Comparison of ENCODE assay signal across 9 mouse cellular contexts in the genomic region with DNA sequence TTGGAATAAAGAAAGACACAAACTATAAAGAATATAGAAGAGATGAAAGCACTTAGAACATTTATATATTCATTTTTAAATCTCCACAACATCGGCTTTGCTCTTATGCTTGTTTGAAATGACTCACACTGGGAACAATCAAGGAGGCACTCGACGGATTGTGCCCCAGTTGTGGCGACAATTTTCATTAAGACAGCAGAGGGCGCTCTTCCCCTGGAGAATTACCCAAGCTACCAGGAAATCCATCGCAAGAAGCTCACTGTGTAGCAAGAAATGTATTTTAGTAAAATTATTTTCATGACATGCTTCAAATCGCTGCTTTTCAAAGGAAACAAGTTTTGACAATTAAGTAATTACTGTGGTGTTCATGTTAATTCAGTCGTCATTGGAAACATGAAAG. TPM values are rescaled to one million over a fixed set of nuclear protein-coding genes. Genes with fewer than 3 reads are reported as not detected.
DNase-seq lines count a peak whose midpoint lies in the region; ATAC-seq and TF ChIP-seq lines count a peak whose summit lies in the region.
"Had no signal": no experiment of that assay in that cellular context is flagged by ENCODE, and none has a peak within 500 bp of the region (broad histone marks: within the 10 kb centered on the region; RNA-seq: fewer than 3 reads in every experiment).

No protein-coding gene starts in this region.

- no peaks in the 10 kb centered on the region for H3K9me3 ChIP-seq in midbrain, embryonic 11.5 days (ENCODE audit: control insufficient read depth, low read length)
- no peaks in the 10 kb centered on the region for H3K9me3 ChIP-seq in midbrain, embryonic 16.5 days (replicated peaks; ENCODE audit: control insufficient read depth, low read length, poor library complexity, severe bottlenecking)

- H3K36me3 ChIP-seq in midbrain, embryonic 11.5 days (ENCODE audit: control insufficient read depth, insufficient read depth, low read length): no peaks in the 10 kb centered on the region
- H3K36me3 ChIP-seq in midbrain, embryonic 16.5 days (ENCODE audit: control insufficient read depth, insufficient read depth, low read length): no peaks in the 10 kb centered on the region

- no peak overlapping the region for H3K27ac ChIP-seq in midbrain, embryonic 11.5 days (ENCODE audit: low read depth, low read length)
- no peak overlapping the region for H3K27ac ChIP-seq in midbrain, embryonic 16.5 days (ENCODE audit: low read length)
- no peak overlapping the region for H3K27ac ChIP-seq in cortical plate, adult 2 months (ENCODE audit: insufficient read depth, low read length)

- ATAC-seq in midbrain, embryonic 11.5 days (ENCODE audit: low FRiP score): no peak
- no peak for ATAC-seq in midbrain, embryonic 16.5 days

- H3K9ac ChIP-seq in midbrain, embryonic 11.5 days (ENCODE audit: low read length): no peak overlapping the region
- H3K9ac ChIP-seq in midbrain, embryonic 16.5 days (ENCODE audit: low read depth, low read length): no peak overlapping the region

- no peaks in the 10 kb centered on the region for H3K4me1 ChIP-seq in midbrain, embryonic 11.5 days (ENCODE audit: control insufficient read depth, insufficient read depth, low read length)
- no peaks in the 10 kb centered on the region for H3K4me1 ChIP-seq in midbrain, embryonic 16.5 days (ENCODE audit: control insufficient read depth, insufficient read depth, low read length)
- no peaks in the 10 kb centered on the region for H3K4me1 ChIP-seq in cortical plate, adult 2 months (ENCODE audit: control insufficient read depth, insufficient read depth, low read length)

- no peak overlapping the region for H3K4me3 ChIP-seq in midbrain, embryonic 11.5 days (ENCODE audit: low read depth, low read length)
- no peak overlapping the region for H3K4me3 ChIP-seq in midbrain, embryonic 16.5 days (ENCODE audit: low read depth, low read length)
- H3K4me3 ChIP-seq in cortical plate, adult 2 months (ENCODE audit: insufficient read depth, low read length): no peak overlapping the region

- peak; percentile 98 for DNase-seq in midbrain, embryonic 11.5 days (ENCODE audit: low spot score, missing footprints)
- DNase-seq in adrenal gland, adult 18-20 months (ENCODE audit: low spot score in 2 of 2): peak; percentile 42 to 60
- peak; percentile 49 for DNase-seq in heart, postnatal 36 days
- DNase-seq in left cerebral cortex, postnatal 25 days (ENCODE audit: low spot score in 2 of 2): peak; percentile 78 to 85
- peak; percentile 4 for DNase-seq in ovary, postnatal 10 days (ENCODE audit: low spot score)
- no peak for DNase-seq in T-cell, adult 2 months (ENCODE audit: low spot score)

- H3K27me3 ChIP-seq in midbrain, embryonic 11.5 days (ENCODE audit: control insufficient read depth, insufficient read depth, low read length): no peaks in the 10 kb centered on the region; the same call in 1 of the 2 replicates
- peaks cover 4% of the 10 kb centered on the region; the same call in 1 of the 2 replicates for H3K27me3 ChIP-seq in midbrain, embryonic 16.5 days (ENCODE audit: control insufficient read depth, insufficient read depth, low read depth, low read length)

- WGBS in midbrain, embryonic 11.5 days: 8% methylated on average over 8 of the region's 8 CpGs
- WGBS in midbrain, embryonic 16.5 days: 5% methylated on average over 8 of the region's 8 CpGs

- H3K4me2 ChIP-seq in midbrain, embryonic 11.5 days: no peak overlapping the region
- no peak overlapping the region for H3K4me2 ChIP-seq in midbrain, embryonic 16.5 days (ENCODE audit: low read length)

- peak; percentile 83 for TF ChIP-seq CTCF in cortical plate, adult 2 months (IDR thresholded peaks at IDR 0.05; ENCODE audit: extremely low read depth, insufficient read depth, low read length)

- intact Hi-C loops in heart, postnatal 36 days (cut with DNase I): loop anchor here (1.0 kb wide), 1 partner anchor 305 kb away; no protein-coding TSS in a partner anchor
- intact Hi-C loops in left cerebral cortex, postnatal 25 days (cut with DNase I): loop anchor here (1.0 to 10.0 kb wide), 2 partner anchors 305 to 1506 kb away; no protein-coding TSS in a partner anchor

- TF ChIP-seq POLR2A in cortical plate, adult 2 months (IDR thresholded peaks at IDR 0.05; ENCODE audit: extremely low read depth, insufficient read depth, low read length): no peak

RNA-seq across cellular contexts. Expression of a gene that starts 16.1 kb away (rescaled TPM):
- not detected in 2 replicates for polyA plus RNA-seq in midbrain, embryonic 11.5 days (2014; fragmentation: Nextera tagmentation; extraction: Ambion mirVana)
- 0.16 TPM in 1 of 2 replicates, not detected in the other for polyA plus RNA-seq in midbrain, embryonic 16.5 days (2015; fragmentation: Nextera tagmentation; extraction: Ambion mirVana)
- total RNA-seq in adrenal gland, adult 18-20 months (2021): not detected
- not detected in 2 replicates for polyA plus RNA-seq in cortical plate, adult 2 months (2012; rRNA removed)
- total RNA-seq in heart, postnatal 36 days (2021): not detected
- not detected for total RNA-seq in left cerebral cortex, postnatal 25 days (2021)
- total RNA-seq: hematopoietic stem cell, adult 5-6 weeks had no signal
